Mouse (Mus musculus) midbrain, embryonic 10.5 days (tissue): ENCODE data around the gene Pbrm1. TPM values are rescaled to one million over a fixed set of nuclear protein-coding genes. Genes with fewer than 3 reads are reported as not detected.

ENCODE experiments used
- DNase-seq: peaks from one replicate; pipeline ENCODE4 v3.0.0-alpha.2; 2017; ENCODE audit warnings: low spot score
- H3K27ac ChIP-seq: fragments of 300-500 bp; sonication (generic); replicated peaks from 2 replicates; pipeline ENCODE4 v1.5.1; 2016; ENCODE audit warnings: mild to moderate bottlenecking
- H3K27me3 ChIP-seq: fragments of 300-500 bp; sonication (generic); 2 replicates; pipeline ENCODE4 v1.6.1; 2016; ENCODE audit warnings: low read depth, mild to moderate bottlenecking; ENCODE audit not compliant: poor library complexity, severe bottlenecking
- H3K36me3 ChIP-seq: fragments of 300-500 bp; sonication (generic); 2 replicates; pipeline ENCODE4 v1.6.1; 2016; ENCODE audit warnings: mild to moderate bottlenecking, moderate library complexity
- H3K4me1 ChIP-seq: fragments of 300-500 bp; sonication (generic); 2 replicates; pipeline ENCODE4 v1.6.1; 2016
- H3K4me3 ChIP-seq: fragments of 300-500 bp; sonication (generic); 2 replicates; pipeline ENCODE4 v1.5.1; 2016; ENCODE audit warnings: mild to moderate bottlenecking, moderate library complexity
- H3K9me3 ChIP-seq: fragments of 300-500 bp; sonication (generic); replicated peaks from 2 replicates; pipeline ENCODE4 v1.6.1; 2016; ENCODE audit warnings: mild to moderate bottlenecking
- WGBS: fragments of 180-500 bp; shearing (Covaris S2); methylation state at CpG from one replicate; pipeline ENCODE4 v1.1.7; 2016; 5-methylcytosine and 5-hydroxymethylcytosine counted together
- polyA plus RNA-seq: library from polyadenylated mRNA; unstranded; fragments of >200 nt; fragmentation: Nextera tagmentation; extraction: Ambion mirVana; gene quantifications from 2 replicates; pipeline ENCODE4 v1.2.1, GENCODE M21; 2016

The Pbrm1 gene
- polyA plus RNA-seq, 1 experiment from 2014 or later = 158 TPM

DNA sequence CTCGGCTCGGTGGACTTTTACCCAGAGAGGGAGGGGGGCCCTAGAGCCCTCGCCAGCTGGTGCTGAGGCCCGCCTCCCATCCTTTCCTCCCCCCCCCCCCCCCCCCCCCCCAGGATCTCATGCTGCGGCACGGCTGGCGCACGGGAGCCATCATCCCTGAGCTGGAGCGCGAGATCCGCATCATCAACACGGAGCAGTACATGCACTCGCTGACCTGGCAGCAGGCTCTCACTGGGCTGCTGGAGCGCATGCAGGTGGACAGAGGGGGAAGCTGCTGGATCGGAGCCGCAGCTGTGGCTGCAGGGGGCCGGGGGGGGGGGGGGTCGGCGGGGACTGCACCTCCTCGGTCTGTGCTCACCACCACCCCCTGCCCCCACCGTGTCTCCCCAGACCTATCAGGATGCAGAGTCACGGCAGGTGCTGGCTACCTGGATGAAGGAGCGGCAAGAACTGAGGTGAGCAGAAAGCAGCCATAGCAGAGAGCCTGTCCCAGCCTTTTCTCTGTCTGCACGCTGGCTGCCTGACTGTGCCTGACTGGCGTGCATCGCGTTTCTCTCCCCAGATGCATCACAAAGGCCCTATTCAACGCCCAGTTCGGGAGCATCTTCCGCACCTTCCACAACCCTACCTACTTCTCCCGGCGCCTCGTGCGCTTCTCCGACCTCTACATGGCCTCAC lies 119.4 kb downstream of the Pbrm1 start:
- H3K27ac ChIP-seq = no peak overlapping the region
- H3K9me3 ChIP-seq = no peaks in the 10 kb centered on the region
- no peak overlapping the region for H3K4me3 ChIP-seq
- WGBS = 88% methylated on average over 33 of the region's 35 CpGs
- no peaks in the 10 kb centered on the region for H3K27me3 ChIP-seq
- DNase-seq = no peak
- peaks cover 100% of the 10 kb centered on the region for H3K36me3 ChIP-seq
- peaks cover 10% of the 10 kb centered on the region for H3K4me1 ChIP-seq

DNA sequence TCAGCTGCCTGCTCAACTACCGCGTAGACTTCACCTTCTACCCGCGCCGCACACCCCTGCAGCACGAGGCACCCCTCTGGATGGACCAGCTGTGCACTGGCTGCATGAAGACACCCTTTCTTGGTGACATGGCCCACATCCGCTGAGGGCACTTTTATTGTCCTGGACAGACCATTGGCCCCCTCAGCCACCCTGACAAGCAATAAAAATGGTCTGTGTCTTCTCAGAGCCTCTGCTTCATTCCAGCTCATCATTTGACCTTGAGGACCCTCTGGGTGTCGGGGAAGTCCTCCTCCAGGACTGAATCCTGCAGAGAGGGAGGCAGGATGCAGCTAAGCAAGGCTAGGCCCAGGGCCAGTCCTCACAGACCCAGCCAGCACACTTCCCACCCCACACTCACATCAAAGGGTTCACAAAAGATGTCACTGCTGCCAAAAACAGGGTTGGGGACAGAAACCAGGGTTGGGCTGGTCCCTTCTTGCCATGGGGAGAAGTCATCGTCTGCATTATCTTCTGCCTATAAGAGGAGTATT lies 120.0 kb downstream of the Pbrm1 start:
- no peak for DNase-seq

GRCm38 (mm10) chr14:31139666-31140065 lies 120.7 kb downstream of the Pbrm1 start:
- no peak overlapping the region for H3K27ac ChIP-seq
- H3K27me3 ChIP-seq = no peaks in the 10 kb centered on the region
- 92% methylated on average over 12 of the region's 12 CpGs for WGBS
- no peaks in the 10 kb centered on the region for H3K9me3 ChIP-seq
- 0 out of 2 replicates have a peak, but pooled peaks cover 5% of the 10 kb centered on the region for H3K4me1 ChIP-seq
- no peak overlapping the region for H3K4me3 ChIP-seq
- peaks cover 90% of the 10 kb centered on the region for H3K36me3 ChIP-seq
- DNase-seq = no peak

More for the DNA sequence above, 120.0 kb downstream of the Pbrm1 start:
- Histone ChIP-seq H3K27me3 (no peaks in the 10 kb centered on the region), H3K9me3 (no peaks in the 10 kb centered on the region), H3K4me3 (no peak overlapping the region), H3K4me1 (0 out of 2 replicates have a peak, but pooled peaks cover 5% of the 10 kb centered on the region), H3K36me3 (peaks cover 97% of the 10 kb centered on the region), H3K27ac (no peak overlapping the region)
- 98% methylated on average over 9 of the region's 9 CpGs for WGBS

- Histone ChIP-seq H3K27me3 (no peaks in the 10 kb centered on the region), H3K4me1 (0 out of 2 replicates have a peak, but pooled peaks cover 5% of the 10 kb centered on the region), H3K4me3 (no peak overlapping the region), H3K27ac (no peak overlapping the region), H3K36me3 (peaks cover 85% of the 10 kb centered on the region), H3K9me3 (no peaks in the 10 kb centered on the region)
- DNase-seq = no peak
- WGBS = 96% methylated on average over 15 of the region's 15 CpGs
Measured at GRCm38 (mm10) chr14:31140141-31140540, 121.2 kb downstream of the Pbrm1 start.

DNA sequence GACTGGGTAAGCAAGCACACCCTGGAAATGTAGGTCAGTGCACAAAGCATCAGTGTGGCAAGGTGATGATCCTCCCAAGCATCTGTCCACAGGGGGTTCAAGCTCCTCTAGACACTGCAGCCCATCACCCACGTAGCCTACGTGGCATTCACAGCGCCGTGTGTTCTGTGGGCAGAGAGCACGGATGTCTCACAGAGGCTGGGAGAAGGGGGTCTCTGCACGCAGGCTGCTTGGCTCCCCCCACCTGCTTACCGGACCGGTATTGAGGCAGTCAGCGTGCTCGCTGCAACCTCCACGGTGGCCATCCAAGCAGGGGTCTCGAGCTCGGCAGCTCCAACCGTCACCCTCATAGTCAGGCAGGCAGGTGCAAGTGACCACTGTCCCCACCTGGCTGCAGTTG lies 122.1 kb downstream of the Pbrm1 start:
- no peak overlapping the region for H3K27ac ChIP-seq
- 95% methylated on average over 14 of the region's 14 CpGs for WGBS
- H3K9me3 ChIP-seq = no peaks in the 10 kb centered on the region
- DNase-seq = no peak
- no peak overlapping the region for H3K4me3 ChIP-seq
- peaks cover 76% of the 10 kb centered on the region for H3K36me3 ChIP-seq
- no peaks in the 10 kb centered on the region for H3K27me3 ChIP-seq
- H3K4me1 ChIP-seq = 0 out of 2 replicates have a peak, but pooled peaks cover 5% of the 10 kb centered on the region

DNA sequence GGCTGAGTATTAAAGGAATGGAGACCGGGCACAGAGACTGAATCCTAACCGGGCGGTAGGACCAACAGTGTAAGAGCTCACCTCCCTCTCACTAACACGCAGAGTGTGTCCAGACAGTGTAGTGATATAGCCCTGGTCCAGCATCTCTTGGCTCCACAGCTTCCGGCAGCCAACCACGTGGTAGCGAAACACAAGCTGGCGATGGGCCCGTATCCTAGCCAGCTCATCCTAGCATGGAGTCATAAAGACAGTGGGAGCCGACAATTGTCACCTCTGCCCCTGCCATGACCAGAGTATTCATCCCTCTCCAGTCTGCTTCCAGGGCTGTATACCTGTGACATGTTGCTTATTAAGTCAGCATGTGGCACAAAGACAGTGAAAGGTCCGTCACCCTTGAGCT lies 126.8 kb downstream of the Pbrm1 start:
- no peaks in the 10 kb centered on the region for H3K9me3 ChIP-seq
- H3K27me3 ChIP-seq = no peaks in the 10 kb centered on the region
- H3K4me3 ChIP-seq = no peak overlapping the region
- H3K36me3 ChIP-seq = peaks cover 30% of the 10 kb centered on the region
- 91% methylated on average over 11 of the region's 11 CpGs for WGBS
- H3K4me1 ChIP-seq = 0 out of 2 replicates have a peak, but pooled peaks cover 3% of the 10 kb centered on the region
- no peak overlapping the region for H3K27ac ChIP-seq
- DNase-seq = no peak

DNA sequence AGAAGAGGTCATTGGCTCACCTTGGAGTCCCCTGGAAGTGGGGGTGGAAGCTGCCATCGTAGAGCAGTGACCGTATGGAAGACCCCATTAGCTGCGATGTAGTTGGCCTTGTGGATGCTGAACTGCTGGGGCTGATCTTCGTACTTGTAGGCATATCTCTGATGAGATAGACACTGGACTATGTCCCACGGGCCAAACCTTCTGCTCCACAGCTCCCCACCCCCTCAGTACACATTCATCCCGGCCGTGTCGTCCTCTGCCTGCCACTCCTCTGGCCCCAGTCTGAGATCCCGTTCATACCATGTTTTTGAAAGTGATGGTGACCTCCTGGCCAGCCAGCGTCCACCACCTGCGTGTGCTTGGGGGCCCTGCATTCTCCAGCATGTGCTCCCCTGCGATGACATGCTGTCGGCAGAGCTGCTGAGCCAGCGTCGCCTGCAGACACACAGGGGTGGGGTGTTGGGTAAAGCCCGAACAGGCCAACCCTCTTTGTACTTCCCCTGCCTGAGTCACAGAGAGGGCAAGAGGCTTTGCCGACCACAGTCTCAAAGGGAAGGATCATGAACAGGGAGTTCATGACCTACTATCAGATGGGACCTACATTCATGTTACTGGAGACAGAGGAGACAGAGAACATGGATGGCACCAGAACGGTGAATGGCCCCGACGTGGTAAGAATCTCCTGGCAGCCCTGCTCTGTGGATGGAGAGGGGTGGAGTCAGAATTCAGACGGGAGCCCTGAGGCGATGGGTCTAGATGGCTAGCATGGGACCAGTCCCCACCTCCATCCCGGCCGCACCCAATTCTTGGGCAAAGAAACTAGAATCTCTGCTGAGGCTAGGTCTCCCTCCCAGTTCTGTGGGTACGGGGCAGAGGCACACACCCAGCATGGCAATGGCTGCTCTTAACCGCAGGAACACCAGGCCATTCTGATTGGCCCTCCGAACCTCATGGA lies 141.5 kb downstream of the Pbrm1 start:
- Histone ChIP-seq H3K27me3 (no peaks in the 10 kb centered on the region), H3K9me3 (no peaks in the 10 kb centered on the region), H3K4me1 (peaks cover 19% of the 10 kb centered on the region), H3K27ac (no peak overlapping the region), H3K4me3 (no peak overlapping the region), H3K36me3 (no peaks in the 10 kb centered on the region)
- 86% methylated on average over 27 of the region's 27 CpGs for WGBS
- no peak for DNase-seq

DNA sequence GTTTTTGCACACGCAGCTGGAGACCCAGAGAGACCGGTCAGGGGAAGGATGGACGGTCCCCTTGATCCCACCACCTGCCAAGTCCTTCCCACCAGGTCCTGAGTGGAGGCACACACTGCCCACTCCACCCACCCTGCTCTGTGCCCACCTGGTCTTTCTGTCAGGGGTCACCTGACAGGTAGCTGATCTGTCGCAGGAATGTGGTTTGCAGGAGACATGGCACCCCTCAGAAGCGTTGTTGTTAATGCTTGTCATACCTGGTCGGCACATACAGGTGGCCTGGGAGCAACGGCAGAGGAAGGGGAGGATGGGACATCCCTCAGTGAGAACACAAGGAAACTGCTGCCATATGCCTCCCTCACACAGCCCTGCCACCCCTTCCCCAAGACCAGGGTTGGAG lies 142.3 kb downstream of the Pbrm1 start:
- Histone ChIP-seq H3K36me3 (no peaks in the 10 kb centered on the region), H3K4me3 (no peak overlapping the region), H3K4me1 (peaks cover 25% of the 10 kb centered on the region), H3K27ac (no peak overlapping the region), H3K9me3 (no peaks in the 10 kb centered on the region), H3K27me3 (no peaks in the 10 kb centered on the region)
- WGBS = 89% methylated on average over 7 of the region's 7 CpGs
- DNase-seq = no peak

GRCm38 (mm10) chr14:31161638-31162037 lies 142.7 kb downstream of the Pbrm1 start:
- Histone ChIP-seq H3K27ac (no peak overlapping the region), H3K9me3 (no peaks in the 10 kb centered on the region), H3K4me1 (peaks cover 29% of the 10 kb centered on the region), H3K27me3 (no peaks in the 10 kb centered on the region), H3K4me3 (no peak overlapping the region), H3K36me3 (no peaks in the 10 kb centered on the region)
- DNase-seq = no peak
- 79% methylated on average over 10 of the region's 10 CpGs for WGBS

- H3K27ac ChIP-seq = no peak overlapping the region
- H3K36me3 ChIP-seq = no peaks in the 10 kb centered on the region
- peaks cover 37% of the 10 kb centered on the region for H3K4me1 ChIP-seq
- no peaks in the 10 kb centered on the region for H3K27me3 ChIP-seq
- no peak overlapping the region for H3K4me3 ChIP-seq
- no peak for DNase-seq
- WGBS = 87% methylated on average over 8 of the region's 8 CpGs
- no peaks in the 10 kb centered on the region for H3K9me3 ChIP-seq
Measured at GRCm38 (mm10) chr14:31164067-31164466, 145.1 kb downstream of the Pbrm1 start.

DNA sequence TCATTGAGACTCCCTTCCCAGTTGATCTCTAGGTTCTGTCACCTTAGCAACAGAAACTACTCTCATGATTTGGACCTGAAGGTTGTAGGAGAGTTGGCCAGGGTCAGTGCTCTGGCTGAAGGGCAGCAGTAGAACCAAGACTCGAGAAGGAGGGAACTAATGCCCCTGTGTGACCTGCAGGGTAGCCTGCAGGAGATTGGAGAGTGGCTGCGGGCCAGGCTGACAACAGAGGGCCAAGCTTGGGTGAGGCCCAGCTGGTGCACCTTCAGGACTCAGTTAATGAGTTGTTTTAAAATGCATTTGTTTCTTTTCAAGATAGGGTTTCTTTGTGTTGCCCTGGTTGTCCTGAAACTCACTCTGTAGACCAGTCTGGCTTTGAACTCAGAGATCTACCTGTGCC lies 146.1 kb downstream of the Pbrm1 start:
- H3K27me3 ChIP-seq = no peaks in the 10 kb centered on the region
- no peaks in the 10 kb centered on the region for H3K9me3 ChIP-seq
- WGBS = 79% methylated on average over 2 of the region's 2 CpGs
- peaks cover 6% of the 10 kb centered on the region for H3K36me3 ChIP-seq
- DNase-seq = no peak
- H3K27ac ChIP-seq = no peak overlapping the region
- H3K4me1 ChIP-seq = peaks cover 37% of the 10 kb centered on the region
- no peak overlapping the region for H3K4me3 ChIP-seq

DNA sequence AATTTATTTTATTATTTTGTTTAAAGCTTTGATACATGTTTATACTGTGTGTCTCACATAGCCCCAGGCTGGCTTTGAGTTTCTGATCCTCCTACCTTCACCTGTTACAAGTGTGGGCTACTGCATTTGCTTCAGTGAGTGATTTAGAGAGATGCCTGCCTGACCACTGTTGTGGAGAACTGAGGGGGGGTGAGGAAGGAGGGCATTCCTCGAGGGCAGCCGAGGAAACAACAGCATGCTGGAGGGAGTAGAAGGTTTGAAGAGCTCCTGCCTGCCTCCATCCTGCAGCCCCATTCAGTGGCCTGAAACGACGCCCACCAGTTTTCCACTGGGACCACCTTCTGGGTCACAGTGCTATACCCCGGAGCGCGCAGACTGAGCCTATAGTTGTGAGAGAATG lies 146.5 kb downstream of the Pbrm1 start:
- Histone ChIP-seq H3K4me1 (peaks cover 35% of the 10 kb centered on the region), H3K27me3 (no peaks in the 10 kb centered on the region), H3K4me3 (no peak overlapping the region), H3K27ac (no peak overlapping the region), H3K36me3 (peaks cover 11% of the 10 kb centered on the region), H3K9me3 (no peaks in the 10 kb centered on the region)
- DNase-seq = no peak
- 65% methylated on average over 7 of the region's 7 CpGs for WGBS
